Comparison of ENCODE assay signal across 8 mouse cellular contexts in genomic region chr17:90584666-90585195, GRCm38 (mm10).
DNase-seq lines count a peak whose midpoint lies in the region; ATAC-seq and TF ChIP-seq lines count a peak whose summit lies in the region.

No protein-coding gene starts in this region.

- 26% methylated on average over 8 of the region's 8 CpGs for WGBS in embryonic facial prominence, embryonic 15.5 days
- WGBS in stomach, embryonic 16.5 days = 24% methylated on average over 8 of the region's 8 CpGs

- no peaks in the 10 kb centered on the region for H3K36me3 ChIP-seq in embryonic facial prominence, embryonic 15.5 days
- no peaks in the 10 kb centered on the region for H3K36me3 ChIP-seq in stomach, embryonic 16.5 days (ENCODE audit: control insufficient read depth, insufficient read depth, low read length)

- peak; percentile 77; the same call in 1 of the 2 replicates for TF ChIP-seq CTCF in brain, embryonic 14.5 days (IDR thresholded peaks at IDR 0.05; ENCODE audit: borderline replicate concordance, extremely low read depth, insufficient read depth, insufficient read length)

- no peaks in the 10 kb centered on the region; the same call in 1 of the 2 replicates for H3K4me1 ChIP-seq in embryonic facial prominence, embryonic 15.5 days
- 0 out of 2 replicates have a peak, but pooled peaks cover 2% of the 10 kb centered on the region for H3K4me1 ChIP-seq in stomach, embryonic 16.5 days (ENCODE audit: control insufficient read depth, insufficient read depth, low read length)

- H3K9me3 ChIP-seq in embryonic facial prominence, embryonic 15.5 days (replicated peaks) = no peaks in the 10 kb centered on the region
- no peaks in the 10 kb centered on the region for H3K9me3 ChIP-seq in stomach, embryonic 16.5 days (replicated peaks; ENCODE audit: control insufficient read depth, low read length)

- DNase-seq in right cerebral cortex, adult 18-20 months = peak; percentile 67
- no peak for DNase-seq in right cerebral cortex, postnatal 36 days (ENCODE audit: low spot score in 2 of 2)
- DNase-seq in brain, embryonic 14.5 days (ENCODE audit: low read depth) = peak; percentile 93
- peak; percentile 59 for DNase-seq in layer of hippocampus, adult 9-11 months

- no peak overlapping the region for H3K27ac ChIP-seq in embryonic facial prominence, embryonic 15.5 days (replicated peaks)
- peak overlapping the region; percentile 40; the same call in 1 of the 2 replicates for H3K27ac ChIP-seq in stomach, embryonic 16.5 days (ENCODE audit: low read length)

- H3K9ac ChIP-seq in embryonic facial prominence, embryonic 15.5 days = no peak overlapping the region
- no peak overlapping the region for H3K9ac ChIP-seq in stomach, embryonic 16.5 days (ENCODE audit: low read length)

- no peaks in the 10 kb centered on the region for H3K27me3 ChIP-seq in embryonic facial prominence, embryonic 15.5 days
- no peaks in the 10 kb centered on the region for H3K27me3 ChIP-seq in stomach, embryonic 16.5 days (ENCODE audit: control insufficient read depth, insufficient read depth, low read length)

- peak overlapping the region; percentile 21 for H3K4me3 ChIP-seq in embryonic facial prominence, embryonic 15.5 days (replicated peaks)
- peak overlapping the region; percentile 8 for H3K4me3 ChIP-seq in stomach, embryonic 16.5 days (replicated peaks; ENCODE audit: low read length)

- peak; percentile 81 for ATAC-seq in embryonic facial prominence, embryonic 15.5 days (ENCODE audit: insufficient number of reproducible peaks, low FRiP score, low TSS enrichment, low read depth)
- peak; percentile 66 to 74; a peak in 3 of 4 replicates for ATAC-seq in hematopoietic stem cell, adult 5-6 weeks (replicated peaks in 1 of 2; ENCODE audit: insufficient read depth in 1 of 2, low FRiP score in 2 of 2, low TSS enrichment in 1 of 2, low read depth in 1 of 2, poor library complexity in 2 of 2, severe bottlenecking in 2 of 2)
- peak; percentile 69 for ATAC-seq in megakaryocyte-erythroid progenitor cell, adult 5-6 weeks (replicated peaks; ENCODE audit: low FRiP score, low TSS enrichment, poor library complexity, severe bottlenecking)
- peak; percentile 88; the same call in 1 of the 2 replicates for ATAC-seq in stomach, embryonic 16.5 days (ENCODE audit: insufficient read depth, low FRiP score)

- H3K4me2 ChIP-seq in embryonic facial prominence, embryonic 15.5 days (replicated peaks) = peak overlapping the region; percentile 42
- H3K4me2 ChIP-seq in stomach, embryonic 16.5 days (ENCODE audit: low read depth, low read length) = peak overlapping the region; percentile 31; the same call in 1 of the 2 replicates

- TF ChIP-seq POLR2A in brain, embryonic 14.5 days (IDR thresholded peaks at IDR 0.05; ENCODE audit: borderline replicate concordance, extremely low read depth, insufficient read depth, insufficient read length, poor library complexity, severe bottlenecking) = no peak

Comparison
In these comparisons a context has a peak if more than half of its experiments do, and no peak if none do; other contexts are left out.
1. DNase-seq: peak in right cerebral cortex, adult 18-20 months (single experiment), brain, embryonic 14.5 days (single experiment) and layer of hippocampus, adult 9-11 months (single experiment); none in right cerebral cortex, postnatal 36 days (0 of 2).
2. Peak in every context shown above with its lines, with median percentiles within 50 percentile points of each other: ATAC-seq.